Comparison of ENCODE assay signal across 23 mouse cellular contexts in genomic region chr11:108070038-108070437, GRCm38 (mm10).
DNase-seq lines count a peak whose midpoint lies in the region; TF ChIP-seq lines count a peak whose summit lies in the region.
"Had no signal": no experiment of that assay in that cellular context is flagged by ENCODE, and none has a peak within 500 bp of the region (broad histone marks: within the 10 kb centered on the region; RNA-seq: fewer than 3 reads in every experiment).

No protein-coding gene starts in this region.

- no peaks in the 10 kb centered on the region for H3K79me2 ChIP-seq in heart, adult 2 months (replicated peaks; ENCODE audit: control insufficient read depth, insufficient read depth, low read length)

- H3K36me3 ChIP-seq in heart, adult 2 months (ENCODE audit: control insufficient read depth, insufficient read depth, low read length): no peaks in the 10 kb centered on the region
- H3K36me3 ChIP-seq: embryonic facial prominence, embryonic 13.5 days; embryonic facial prominence, embryonic 15.5 days; forebrain, embryonic 10.5 days; forebrain, embryonic 12.5 days; G1E had no signal

- peaks cover 1% of the 10 kb centered on the region; the same call in 1 of the 2 replicates for H3K4me1 ChIP-seq in heart, adult 2 months (ENCODE audit: control insufficient read depth, insufficient read depth, low read length)
- H3K4me1 ChIP-seq: embryonic facial prominence, embryonic 13.5 days; embryonic facial prominence, embryonic 15.5 days; forebrain, embryonic 10.5 days; forebrain, embryonic 12.5 days had no signal

- no peak for TF ChIP-seq EP300 in heart, adult 2 months (IDR thresholded peaks at IDR 0.05; ENCODE audit: insufficient read depth, low read depth, low read length)

- DNase-seq in heart, adult 11 months: peak; percentile 60
- no peak for DNase-seq in heart, adult 2 months
- DNase-seq in testis, postnatal 10 days (ENCODE audit: low spot score): peak; percentile 26
- no peak for DNase-seq in testis, postnatal 14 days (ENCODE audit: low spot score)
- no peak for DNase-seq in right cerebral cortex, adult 18-20 months
- DNase-seq: adrenal gland, adult 2 months; adrenal gland, postnatal 10 days; adrenal gland, postnatal 25 days; B cell, adult 2 months; cerebellum, adult 11 months; cerebellum, adult 18-20 months; cerebellum, adult 8-10 months; cerebellum, adult 9-11 months; cerebellum, postnatal 14 days; cerebellum, postnatal 36 days; embryo, embryonic 11 days had no signal

- TF ChIP-seq CTCF in heart, adult 2 months (IDR thresholded peaks at IDR 0.05): no peak

- intact Hi-C loops in heart, adult 2 months (cut with DNase I): no loop called here

- no peak overlapping the region for H3K9ac ChIP-seq in heart, adult 2 months (ENCODE audit: low read depth, low read length)
- H3K9ac ChIP-seq: embryonic facial prominence, embryonic 13.5 days; embryonic facial prominence, embryonic 15.5 days; forebrain, embryonic 12.5 days had no signal

- H3K4me3 ChIP-seq in heart, adult 2 months: no peak overlapping the region
- H3K4me3 ChIP-seq: embryonic facial prominence, embryonic 13.5 days; embryonic facial prominence, embryonic 15.5 days; erythroblast, embryonic 14.5 days; forebrain, embryonic 10.5 days; forebrain, embryonic 12.5 days had no signal

- no peaks in the 10 kb centered on the region for H3K27me3 ChIP-seq in heart, adult 2 months (ENCODE audit: control insufficient read depth, insufficient read depth, low read length)
- H3K27me3 ChIP-seq: CH12.LX; embryonic facial prominence, embryonic 13.5 days; embryonic facial prominence, embryonic 15.5 days; forebrain, embryonic 12.5 days had no signal

- WGBS in heart, adult 2 months: 78% methylated on average over 6 of the region's 6 CpGs

- no peak for TF ChIP-seq POLR2A in heart, adult 2 months (IDR thresholded peaks at IDR 0.05; ENCODE audit: insufficient read depth, low read depth, low read length)

- no peak overlapping the region for H3K27ac ChIP-seq in heart, adult 2 months
- H3K27ac ChIP-seq: embryonic facial prominence, embryonic 13.5 days; embryonic facial prominence, embryonic 15.5 days; forebrain, embryonic 10.5 days; forebrain, embryonic 12.5 days had no signal

Comparison
In these comparisons a context has a peak if more than half of its experiments do, and no peak if none do; other contexts are left out.
1. DNase-seq: peak in heart, adult 11 months (single experiment) and testis, postnatal 10 days (single experiment); none in heart, adult 2 months (0 of 2), testis, postnatal 14 days (single experiment) and right cerebral cortex, adult 18-20 months (single experiment).